Mouse (Mus musculus) MEL (cell line): ENCODE measurements around the gene Fkbp10.

ENCODE experiments used
- CTCF ChIP-seq, 3 experiments: IDR thresholded peaks in 2 of 3; conservative IDR thresholded peaks in 1 of 3; 2 replicates each; pipeline ENCODE4 v1.5.1; 2011 to 2012; ENCODE audit warnings: low read length in 3 of 3, low read depth in 2 of 3, mild to moderate bottlenecking in 2 of 3, improper control_type of control experiment in 1 of 3, inconsistent platforms in 1 of 3, mixed read lengths in 1 of 3, moderate library complexity in 1 of 3; ENCODE audit not compliant: control insufficient read depth in 1 of 3, insufficient read depth in 1 of 3, poor library complexity in 1 of 3, severe bottlenecking in 1 of 3
- EP300 ChIP-seq, 2 experiments: IDR thresholded peaks; 2 replicates each; pipeline ENCODE4 v1.6.1; 2011; ENCODE audit warnings: improper control_type of control experiment in 2 of 2, low read length in 2 of 2, low read depth in 1 of 2, mild to moderate bottlenecking in 1 of 2
- GATA1 ChIP-seq: IDR thresholded peaks from 2 replicates; pipeline ENCODE4 v1.6.1; 2011; ENCODE audit warnings: low read depth, low read length, improper control_type of control experiment
- NELFE ChIP-seq: IDR thresholded peaks from 2 replicates; pipeline ENCODE4 v1.6.1; 2011; ENCODE audit warnings: low read depth, low read length, improper control_type of control experiment
- NRF1 ChIP-seq: IDR thresholded peaks from 2 replicates; pipeline ENCODE4 v1.6.1; 2014; ENCODE audit warnings: low read depth, mild to moderate bottlenecking, inconsistent platforms, low read length, improper control_type of control experiment, moderate library complexity; ENCODE audit not compliant: poor library complexity, insufficient read depth, severe bottlenecking
- POLR2A ChIP-seq, 2 experiments: IDR thresholded peaks; 2 replicates each; pipeline ENCODE4 v1.6.1; 2011 to 2012; ENCODE audit warnings: low read length in 2 of 2, mild to moderate bottlenecking in 2 of 2, control low read depth in 1 of 2, improper control_type of control experiment in 1 of 2, low read depth in 1 of 2, moderate library complexity in 1 of 2; ENCODE audit not compliant: control insufficient read depth in 1 of 2, insufficient read depth in 1 of 2, poor library complexity in 1 of 2
- SMC3 ChIP-seq: IDR thresholded peaks from 2 replicates; pipeline ENCODE4 v1.6.1; 2011; ENCODE audit warnings: low read depth, low read length, improper control_type of control experiment
- TAL1 ChIP-seq: IDR thresholded peaks from 2 replicates; pipeline ENCODE4 v1.6.1; 2012; ENCODE audit warnings: mild to moderate bottlenecking, inconsistent platforms, low read length, moderate library complexity, mixed read lengths
- TBP ChIP-seq: IDR thresholded peaks from 2 replicates; pipeline ENCODE4 v1.8.0; 2011; ENCODE audit warnings: low read depth, low read length, improper control_type of control experiment
- USF1 ChIP-seq: IDR thresholded peaks from 2 replicates; pipeline ENCODE4 v1.6.1; 2014; ENCODE audit warnings: low read depth, mild to moderate bottlenecking, inconsistent platforms, low read length, improper control_type of control experiment, moderate library complexity
- ZKSCAN1 ChIP-seq: IDR thresholded peaks from 2 replicates; pipeline ENCODE4 v1.6.1; 2012; ENCODE audit warnings: low read depth, mild to moderate bottlenecking, inconsistent platforms, low read length, improper control_type of control experiment, moderate library complexity

GRCm38 (mm10) chr11:100391081-100391883, 24.2 kb upstream of the Fkbp10 start:
- no peak for TF ChIP-seq NRF1
- peak in 1 of 3 experiments; percentile 36; a peak in 2 of 6 replicates for TF ChIP-seq CTCF (IDR thresholded peaks at IDR 0.05 in 2 of 3, conservative IDR thresholded peaks at IDR 0.05 in 1 of 3; ENCODE audit: control insufficient read depth in 1 of 3, insufficient read depth in 1 of 3, low read depth in 2 of 3, low read length in 3 of 3, poor library complexity in 1 of 3, severe bottlenecking in 1 of 3)
- TF ChIP-seq POLR2A (IDR thresholded peaks at IDR 0.05; ENCODE audit: control insufficient read depth in 1 of 2, insufficient read depth in 1 of 2, low read depth in 1 of 2, low read length in 2 of 2, poor library complexity in 1 of 2), result no peak
- TF ChIP-seq SMC3, result no peak
- no peak for TF ChIP-seq ZKSCAN1
- TF ChIP-seq NELFE, result no peak
- TF ChIP-seq TAL1, result no peak
- TF ChIP-seq EP300 (IDR thresholded peaks at IDR 0.05; ENCODE audit: low read depth in 1 of 2, low read length in 2 of 2), result no peak
- TF ChIP-seq TBP, result no peak
- TF ChIP-seq GATA1, result no peak
- no peak for TF ChIP-seq USF1
